Mouse (Mus musculus): ENCODE measurements around the gene Kif4.

DNA sequence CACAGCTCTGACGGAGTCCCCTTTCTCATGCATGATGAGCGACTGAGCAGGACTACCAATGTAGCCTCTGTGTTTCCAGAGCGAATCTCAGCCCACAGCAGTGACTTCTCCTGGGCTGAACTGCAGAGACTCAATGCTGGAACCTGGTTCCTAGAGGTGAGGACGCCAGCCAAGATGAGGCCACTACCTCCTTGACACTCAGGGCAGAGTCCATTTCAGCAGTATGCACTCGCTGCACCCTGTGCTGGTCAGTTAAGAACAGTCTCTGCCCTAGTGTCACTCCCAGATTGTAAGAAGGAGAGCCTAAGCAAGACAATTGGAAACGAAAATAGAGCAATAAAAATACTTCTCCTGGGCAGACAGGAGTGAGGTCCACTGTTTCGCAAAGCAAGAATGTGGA, 108.8 kb downstream of the Kif4 start:
- TF ChIP-seq GATA1 (IDR thresholded peaks at IDR 0.05; ENCODE audit: low read length) = no peak
- no peak for TF ChIP-seq TAL1 (IDR thresholded peaks at IDR 0.05; ENCODE audit: low read length)

All from erythroblast, embryonic 14.5 days (primary cell).